Mouse (Mus musculus) heart, embryonic 10.5 days (tissue): ENCODE measurements around the gene Fam49a. TPM values are rescaled to one million over a fixed set of nuclear protein-coding genes. Genes with fewer than 3 reads are reported as not detected.

Experiments
- DNase-seq: peaks from one replicate; pipeline ENCODE4 v3.0.0-alpha.2; 2017; ENCODE audit warnings: low spot score
- H3K27ac ChIP-seq: fragments of 300-500 bp; sonication (generic); 2 replicates; pipeline ENCODE4 v1.5.1; 2016; ENCODE audit warnings: mild to moderate bottlenecking
- H3K27me3 ChIP-seq: fragments of 300-500 bp; sonication (generic); 2 replicates; pipeline ENCODE4 v1.6.1; 2016; ENCODE audit warnings: mild to moderate bottlenecking; ENCODE audit not compliant: poor library complexity, insufficient read depth, severe bottlenecking
- H3K36me3 ChIP-seq: fragments of 300-500 bp; sonication (generic); 2 replicates; pipeline ENCODE4 v1.6.1; 2016; ENCODE audit warnings: mild to moderate bottlenecking, moderate library complexity
- H3K4me1 ChIP-seq: fragments of 300-500 bp; sonication (generic); 2 replicates; pipeline ENCODE4 v1.6.1; 2016; ENCODE audit warnings: mild to moderate bottlenecking
- H3K4me3 ChIP-seq: fragments of 300-500 bp; sonication (generic); 2 replicates; pipeline ENCODE4 v1.5.1; 2016; ENCODE audit warnings: mild to moderate bottlenecking, moderate library complexity
- H3K9me3 ChIP-seq: fragments of 300-500 bp; sonication (generic); 2 replicates; pipeline ENCODE4 v1.6.1; 2016; ENCODE audit warnings: mild to moderate bottlenecking, moderate library complexity
- WGBS: fragments of 180-500 bp; shearing (Covaris S2); methylation state at CpG from one replicate; pipeline ENCODE4 v1.1.7; 2016; 5-methylcytosine and 5-hydroxymethylcytosine counted together
- polyA plus RNA-seq: library from polyadenylated mRNA; unstranded; fragments of >200 nt; fragmentation: Nextera tagmentation; extraction: Ambion mirVana; gene quantifications from 2 replicates; pipeline ENCODE4 v1.2.1, GENCODE M21; 2016

The Fam49a gene
- polyA plus RNA-seq, 1 experiment from 2014 or later = 37.1 TPM

- DNase-seq = no peak
- WGBS = 52% methylated on average over 2 of the region's 2 CpGs
- Histone ChIP-seq H3K4me3 (no peak overlapping the region), H3K27me3 (no peaks in the 10 kb centered on the region), H3K36me3 (peaks cover 14% of the 10 kb centered on the region; the same call in 1 of the 2 replicates), H3K4me1 (peaks cover 45% of the 10 kb centered on the region), H3K27ac (peak overlapping the region; percentile 73; the same call in 1 of the 2 replicates), H3K9me3 (no peaks in the 10 kb centered on the region)
Observed at GRCm38 (mm10) chr12:12301149-12301548, 39.2 kb downstream of the Fam49a start.

- DNase-seq = no peak
- 35% methylated on average over 4 of the region's 4 CpGs for WGBS
- Histone ChIP-seq H3K27me3 (no peaks in the 10 kb centered on the region), H3K4me1 (peaks cover 52% of the 10 kb centered on the region), H3K27ac (peak overlapping the region; percentile 73), H3K36me3 (peaks cover 9% of the 10 kb centered on the region; the same call in 1 of the 2 replicates), H3K4me3 (no peak overlapping the region), H3K9me3 (no peaks in the 10 kb centered on the region)
Observed at GRCm38 (mm10) chr12:12301815-12302214, 39.9 kb downstream of the Fam49a start.

GRCm38 (mm10) chr12:12306214-12306613 is 44.3 kb downstream of the Fam49a start:
- H3K27ac ChIP-seq = peak overlapping the region; percentile 67; the same call in 1 of the 2 replicates
- WGBS = 80% methylated on average over 3 of the region's 3 CpGs

GRCm38 (mm10) chr12:12306814-12307213 is 44.9 kb downstream of the Fam49a start:
- Histone ChIP-seq H3K36me3 (peaks cover 15% of the 10 kb centered on the region; the same call in 1 of the 2 replicates), H3K4me1 (peaks cover 40% of the 10 kb centered on the region), H3K4me3 (no peak overlapping the region), H3K9me3 (no peaks in the 10 kb centered on the region), H3K27ac (peak overlapping the region; percentile 67; the same call in 1 of the 2 replicates), H3K27me3 (no peaks in the 10 kb centered on the region)
- peak; percentile 80 for DNase-seq
- WGBS = 31% methylated on average over 6 of the region's 6 CpGs

More at GRCm38 (mm10) chr12:12306214-12306613, 44.3 kb downstream of the Fam49a start:
- no peak overlapping the region for H3K4me3 ChIP-seq
- no peaks in the 10 kb centered on the region for H3K27me3 ChIP-seq
- no peak for DNase-seq
- H3K36me3 ChIP-seq = peaks cover 15% of the 10 kb centered on the region; the same call in 1 of the 2 replicates
- no peaks in the 10 kb centered on the region for H3K9me3 ChIP-seq
- H3K4me1 ChIP-seq = peaks cover 40% of the 10 kb centered on the region

GRCm38 (mm10) chr12:12307245-12307644 is 45.3 kb downstream of the Fam49a start:
- WGBS = 62% methylated on average over 8 of the region's 8 CpGs
- H3K4me1 ChIP-seq = peaks cover 40% of the 10 kb centered on the region
- H3K4me3 ChIP-seq = no peak overlapping the region
- peaks cover 15% of the 10 kb centered on the region; the same call in 1 of the 2 replicates for H3K36me3 ChIP-seq
- no peaks in the 10 kb centered on the region for H3K27me3 ChIP-seq
- peak overlapping the region; percentile 67 for H3K27ac ChIP-seq
- no peaks in the 10 kb centered on the region for H3K9me3 ChIP-seq
- no peak for DNase-seq

GRCm38 (mm10) chr12:12313437-12313836 is 51.5 kb downstream of the Fam49a start:
- Histone ChIP-seq H3K27me3 (no peaks in the 10 kb centered on the region), H3K36me3 (no peaks in the 10 kb centered on the region; the same call in 1 of the 2 replicates), H3K27ac (no peak overlapping the region), H3K4me3 (no peak overlapping the region), H3K9me3 (no peaks in the 10 kb centered on the region), H3K4me1 (peaks cover 46% of the 10 kb centered on the region)
- DNase-seq = no peak

GRCm38 (mm10) chr12:12313919-12314318 is 52.0 kb downstream of the Fam49a start:
- peaks cover 46% of the 10 kb centered on the region for H3K4me1 ChIP-seq
- H3K27me3 ChIP-seq = no peaks in the 10 kb centered on the region
- no peak overlapping the region for H3K4me3 ChIP-seq
- 70% methylated on average over 4 of the region's 4 CpGs for WGBS
- no peaks in the 10 kb centered on the region; the same call in 1 of the 2 replicates for H3K36me3 ChIP-seq
- H3K27ac ChIP-seq = no peak overlapping the region
- DNase-seq = no peak
- H3K9me3 ChIP-seq = no peaks in the 10 kb centered on the region

- 64% methylated on average over 8 of the region's 8 CpGs for WGBS
- peaks cover 46% of the 10 kb centered on the region for H3K4me1 ChIP-seq
- no peak for DNase-seq
Observed at GRCm38 (mm10) chr12:12314326-12314725, 52.4 kb downstream of the Fam49a start.

GRCm38 (mm10) chr12:12315011-12315410 is 53.1 kb downstream of the Fam49a start:
- no peak overlapping the region for H3K4me3 ChIP-seq
- 39% methylated on average over 5 of the region's 5 CpGs for whole genome bisulfite sequencing
- H3K27me3 ChIP-seq = no peaks in the 10 kb centered on the region
- H3K4me1 ChIP-seq = peaks cover 46% of the 10 kb centered on the region
- H3K27ac ChIP-seq = no peak overlapping the region
- no peaks in the 10 kb centered on the region for H3K9me3 ChIP-seq
- H3K36me3 ChIP-seq = no peaks in the 10 kb centered on the region; the same call in 1 of the 2 replicates
- no peak for DNase-seq

More at GRCm38 (mm10) chr12:12314326-12314725, 52.4 kb downstream of the Fam49a start:
- Histone ChIP-seq H3K36me3 (no peaks in the 10 kb centered on the region; the same call in 1 of the 2 replicates), H3K4me3 (no peak overlapping the region), H3K9me3 (no peaks in the 10 kb centered on the region), H3K27me3 (no peaks in the 10 kb centered on the region), H3K27ac (no peak overlapping the region)

- peak; percentile 78 for DNase-seq
- peak overlapping the region; percentile 23; the same call in 1 of the 2 replicates for H3K27ac ChIP-seq
- H3K36me3 ChIP-seq = no peaks in the 10 kb centered on the region; the same call in 1 of the 2 replicates
- H3K9me3 ChIP-seq = no peaks in the 10 kb centered on the region
- H3K4me1 ChIP-seq = peaks cover 37% of the 10 kb centered on the region
- WGBS = 46% methylated on average over 6 of the region's 6 CpGs
- H3K4me3 ChIP-seq = no peak overlapping the region
- no peaks in the 10 kb centered on the region for H3K27me3 ChIP-seq
Observed at GRCm38 (mm10) chr12:12316956-12317355, 55.0 kb downstream of the Fam49a start.

- no peaks in the 10 kb centered on the region; the same call in 1 of the 2 replicates for H3K36me3 ChIP-seq
Observed at GRCm38 (mm10) chr12:12317606-12318005, 55.7 kb downstream of the Fam49a start.

GRCm38 (mm10) chr12:12318140-12318734 is 56.3 kb downstream of the Fam49a start:
- no peak overlapping the region for H3K4me3 ChIP-seq
- DNase-seq = no peak
- no peak overlapping the region for H3K27ac ChIP-seq
- 9% methylated on average over 6 of the region's 6 CpGs for WGBS
- no peaks in the 10 kb centered on the region for H3K27me3 ChIP-seq
- no peaks in the 10 kb centered on the region for H3K9me3 ChIP-seq
- peaks cover 24% of the 10 kb centered on the region for H3K4me1 ChIP-seq
- no peaks in the 10 kb centered on the region; the same call in 1 of the 2 replicates for H3K36me3 ChIP-seq

More at GRCm38 (mm10) chr12:12317606-12318005, 55.7 kb downstream of the Fam49a start:
- Histone ChIP-seq H3K27ac (peak overlapping the region; percentile 25; the same call in 1 of the 2 replicates), H3K4me1 (peaks cover 30% of the 10 kb centered on the region), H3K9me3 (no peaks in the 10 kb centered on the region), H3K27me3 (no peaks in the 10 kb centered on the region), H3K4me3 (no peak overlapping the region)
- WGBS = 83% methylated on average over 7 of the region's 7 CpGs
- DNase-seq = no peak

- WGBS = 84% methylated on average over 2 of the region's 2 CpGs
- no peaks in the 10 kb centered on the region for H3K27me3 ChIP-seq
- H3K27ac ChIP-seq = no peak overlapping the region
- H3K9me3 ChIP-seq = no peaks in the 10 kb centered on the region
- no peaks in the 10 kb centered on the region; the same call in 1 of the 2 replicates for H3K36me3 ChIP-seq
- no peak for DNase-seq
- H3K4me1 ChIP-seq = peaks cover 14% of the 10 kb centered on the region
- no peak overlapping the region for H3K4me3 ChIP-seq
Observed at GRCm38 (mm10) chr12:12320693-12321092, 58.8 kb downstream of the Fam49a start.
